Mouse (Mus musculus) right cerebral cortex, adult 18-20 months (tissue): ENCODE results near the gene Treml4.

ENCODE experiments used
- DNase-seq: peaks from one replicate; pipeline ENCODE4 v3.0.0; 2022; ENCODE audit warnings: mixed read lengths

Treml4 gene

DNA sequence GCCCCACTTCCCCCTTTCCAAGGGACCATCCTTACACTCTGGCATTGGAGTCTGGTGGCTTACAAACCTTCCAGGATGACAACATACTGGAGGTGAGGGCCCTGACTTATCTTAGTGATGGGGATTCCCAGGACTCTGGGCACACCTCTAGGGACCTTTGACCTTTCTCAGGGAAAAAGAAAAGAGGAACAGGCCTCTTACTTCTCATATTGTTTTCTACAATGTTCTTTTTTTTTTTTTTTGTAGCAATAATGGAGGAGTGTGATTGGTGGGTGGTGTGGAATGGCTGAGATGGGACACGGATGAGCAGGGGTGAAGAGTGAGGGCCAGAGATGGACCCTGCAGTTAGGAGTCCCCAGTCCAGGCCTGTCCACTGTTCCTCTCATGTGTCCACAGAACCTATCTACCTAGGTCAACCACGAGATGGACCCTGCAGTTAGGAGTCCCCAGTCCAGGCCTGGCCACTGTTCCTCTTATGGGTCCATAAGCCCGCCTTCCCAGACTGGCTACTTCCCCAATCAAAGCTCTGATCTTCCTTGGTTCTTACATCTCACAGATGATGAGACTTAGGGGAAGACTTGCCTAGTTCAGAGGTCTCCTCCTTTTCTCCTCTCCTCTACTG lies at the start of gene Treml4:
Gene Treml4 (plus strand): TSS at position 555 of the 622 bp plus-strand sequence.
- DNase-seq: no peak

GRCm38 (mm10) chr17:48215429-48215828 lies 48.7 kb upstream of the Treml4 start:
- no peak for DNase-seq

- no peak for DNase-seq
Measured at GRCm38 (mm10) chr17:48230680-48231079, 33.4 kb upstream of the Treml4 start.

- no peak for DNase-seq
Measured at GRCm38 (mm10) chr17:48232518-48232917, 31.6 kb upstream of the Treml4 start, which contains the start of gene Trem1. Gene Trem1, plus strand, starts transcription at chr17:48232768.

DNA sequence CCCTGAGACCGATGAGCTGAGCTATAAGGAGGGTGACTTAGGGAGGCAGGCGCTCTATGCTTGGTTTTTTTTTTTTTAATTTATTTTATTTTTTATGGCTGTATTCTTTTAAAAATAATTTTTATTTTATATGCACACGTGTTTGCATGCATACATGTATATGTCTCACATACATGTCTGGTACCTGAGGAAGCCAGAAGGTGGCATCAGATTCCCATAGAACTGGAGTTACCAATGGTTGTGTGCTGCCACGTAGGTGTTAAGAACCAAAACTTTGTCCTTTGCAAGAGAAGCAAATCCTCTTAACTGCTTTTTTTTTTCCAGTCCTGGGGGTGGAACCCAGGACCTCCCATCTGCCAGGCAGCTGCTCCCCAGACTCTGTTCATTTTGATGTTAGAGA lies 30.3 kb upstream of the Treml4 start:
- DNase-seq: no peak

- DNase-seq: no peak
Measured at GRCm38 (mm10) chr17:48234550-48234949, 29.5 kb upstream of the Treml4 start.

- no peak for DNase-seq
Measured at GRCm38 (mm10) chr17:48235773-48236370, 28.2 kb upstream of the Treml4 start.

DNA sequence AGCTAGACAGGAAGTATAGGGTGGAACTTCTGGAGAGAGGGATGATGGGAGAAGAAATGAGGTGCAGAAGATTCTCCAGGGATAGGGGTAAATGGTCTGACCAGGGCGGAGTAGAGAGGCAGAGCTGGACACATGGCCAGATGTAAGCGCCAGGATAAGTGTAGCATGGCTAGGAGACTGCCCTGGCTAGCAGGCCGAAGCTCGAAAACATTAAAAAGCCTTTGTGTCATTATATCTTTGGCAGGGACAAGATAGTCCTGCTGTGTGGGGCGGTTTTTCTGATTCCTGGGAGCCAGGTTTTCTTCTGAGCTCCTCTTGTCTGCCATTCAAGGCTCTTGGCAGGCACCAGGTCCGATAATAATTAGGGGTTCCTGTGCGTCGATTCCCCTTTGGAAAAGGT lies 26.5 kb upstream of the Treml4 start:
- DNase-seq: no peak

GRCm38 (mm10) chr17:48247221-48247928 lies 16.7 kb upstream of the Treml4 start, which contains the start of gene Trem3:
Gene Trem3, plus strand, starts transcription at chr17:48247777.
- no peak for DNase-seq

GRCm38 (mm10) chr17:48249039-48249438 lies 15.1 kb upstream of the Treml4 start:
- DNase-seq: peak; percentile 3

DNA sequence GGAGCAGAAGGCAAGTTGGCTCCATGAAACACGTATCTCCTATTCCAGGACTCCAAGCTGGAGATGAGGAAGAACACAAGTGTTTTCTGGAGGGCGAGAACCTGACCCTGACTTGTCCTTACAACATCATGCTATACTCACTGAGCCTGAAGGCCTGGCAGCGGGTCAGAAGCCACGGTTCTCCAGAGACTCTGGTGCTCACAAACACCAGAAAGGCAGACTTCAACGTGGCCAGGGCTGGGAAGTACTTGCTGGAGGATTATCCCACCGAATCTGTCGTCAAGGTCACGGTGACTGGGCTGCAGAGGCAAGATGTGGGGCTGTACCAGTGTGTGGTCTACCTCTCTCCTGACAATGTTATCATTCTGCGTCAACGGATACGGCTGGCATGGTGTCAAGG lies 14.6 kb upstream of the Treml4 start:
- DNase-seq: no peak

DNA sequence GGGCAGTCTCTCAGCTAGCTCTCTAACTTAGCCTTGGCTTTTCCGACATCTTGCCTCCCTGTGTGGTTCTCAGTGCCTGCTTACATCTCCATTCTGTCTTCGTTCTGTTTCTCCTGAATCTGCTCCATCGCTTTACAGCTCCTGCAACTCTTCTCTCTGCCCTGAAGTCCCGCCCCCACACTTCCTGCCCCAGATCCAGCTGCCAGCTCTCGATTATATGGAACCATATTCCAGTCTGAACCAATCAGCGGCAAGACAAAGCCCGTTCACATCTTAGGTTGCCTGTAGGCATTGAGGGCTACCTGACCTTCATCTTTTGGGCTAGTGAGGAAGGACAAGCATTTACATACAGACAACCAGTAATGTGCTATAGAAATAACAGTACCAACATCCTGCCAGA lies 13.5 kb upstream of the Treml4 start:
- DNase-seq: no peak

- no peak for DNase-seq
Measured at GRCm38 (mm10) chr17:48256575-48256974, 7.5 kb upstream of the Treml4 start.

- no peak for DNase-seq
Measured at GRCm38 (mm10) chr17:48261868-48262267, 2.2 kb upstream of the Treml4 start.

DNA sequence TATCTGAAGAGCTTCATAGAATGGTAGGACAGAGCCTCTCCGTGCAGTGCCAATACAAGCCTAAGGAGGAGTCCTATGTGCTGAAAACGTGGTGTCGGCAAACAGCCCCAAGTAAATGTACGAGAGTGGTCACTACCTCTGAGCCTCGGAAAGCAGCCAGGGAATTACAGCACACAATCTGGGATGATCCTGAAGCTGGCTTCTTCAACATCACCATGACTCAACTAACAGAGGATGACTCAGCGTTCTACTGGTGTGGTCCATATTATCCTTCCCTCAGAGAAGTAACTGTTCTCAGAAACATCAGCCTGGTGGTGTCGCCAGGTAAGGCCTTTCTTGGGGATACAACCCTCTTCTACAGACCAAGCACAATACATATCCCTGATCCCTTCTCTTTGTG lies 567 bp downstream of the Treml4 start:
- DNase-seq: no peak

DNA sequence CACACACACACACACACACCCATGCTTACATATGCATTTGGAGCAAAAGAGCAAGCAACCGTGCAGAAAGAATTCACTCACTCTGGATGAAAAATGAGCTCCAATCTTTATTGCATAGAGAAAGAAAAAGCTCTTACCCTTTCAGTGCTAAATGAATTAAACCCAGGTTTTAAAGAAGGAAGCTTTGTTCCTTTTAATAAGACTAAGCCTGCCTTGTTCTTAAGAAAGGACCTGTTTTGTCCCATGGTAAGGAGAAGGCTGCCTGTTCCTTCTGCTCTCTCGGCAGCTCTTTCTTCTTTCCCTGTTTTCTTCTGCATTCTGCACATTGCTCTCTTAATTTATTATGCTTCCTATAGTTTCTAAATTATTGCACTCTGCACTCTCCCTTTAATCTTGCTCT lies 2.0 kb downstream of the Treml4 start:
- no peak for DNase-seq

- no peak for DNase-seq
Measured at GRCm38 (mm10) chr17:48266610-48267304, 2.7 kb downstream of the Treml4 start.

DNA sequence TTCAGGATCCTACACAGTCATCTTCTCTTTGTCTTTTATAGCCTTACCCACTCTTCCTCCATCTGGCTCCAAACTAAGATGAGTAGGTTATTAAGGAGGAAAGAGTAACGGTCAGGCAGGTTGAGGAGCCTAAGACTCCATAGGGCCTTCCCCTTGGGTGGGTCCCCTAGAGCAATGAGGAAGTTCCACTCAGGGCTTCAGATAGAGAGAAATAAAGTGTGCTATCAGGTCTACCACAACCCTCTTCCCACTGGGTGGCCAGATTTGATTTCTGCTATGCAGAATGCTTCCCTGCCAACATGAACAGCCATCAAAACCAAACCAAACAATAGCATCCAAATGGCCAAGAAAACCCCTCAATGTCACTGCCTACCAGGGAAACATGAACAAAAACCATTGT lies 3.5 kb downstream of the Treml4 start:
- no peak for DNase-seq

DNA sequence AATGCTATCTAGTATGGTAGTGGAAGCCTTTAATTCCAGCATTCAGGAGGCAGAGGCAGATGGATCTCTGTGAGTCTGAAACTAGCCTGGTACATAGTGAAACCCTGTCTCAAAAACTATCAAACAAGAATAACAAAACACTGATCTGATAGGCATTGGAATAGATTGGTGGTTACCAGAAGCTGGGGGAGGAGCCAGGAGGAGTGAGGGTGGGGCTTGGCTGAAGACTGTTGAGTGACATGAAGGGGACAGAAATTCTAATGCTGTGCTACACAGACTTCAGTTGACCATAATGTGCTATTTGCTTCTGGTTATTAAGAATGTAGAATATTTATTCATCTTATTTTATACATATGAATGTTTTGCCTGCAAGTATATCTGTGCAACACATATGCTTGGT lies 4.2 kb downstream of the Treml4 start:
- no peak for DNase-seq

- no peak for DNase-seq
Measured at GRCm38 (mm10) chr17:48269833-48270232, 5.7 kb downstream of the Treml4 start.

DNA sequence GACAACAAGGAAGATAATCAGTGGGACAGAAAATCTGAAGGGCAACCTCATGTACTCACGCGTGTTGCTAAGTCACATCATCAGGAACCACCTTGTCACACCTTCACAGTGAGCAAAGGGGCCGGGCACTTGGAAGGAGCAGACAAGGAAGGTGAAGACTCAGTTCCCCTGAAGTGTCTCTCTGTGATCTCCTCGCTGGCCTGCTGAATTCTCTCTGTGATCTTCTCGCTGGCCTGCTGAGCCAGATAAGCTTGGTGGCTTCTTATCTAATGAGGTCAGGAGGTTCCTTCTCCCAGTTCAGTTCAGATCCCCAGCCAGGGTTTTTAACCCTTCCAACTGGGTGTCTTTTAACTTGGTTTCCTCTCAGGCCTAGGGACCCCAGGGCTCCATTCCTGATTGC lies 8.1 kb downstream of the Treml4 start:
- DNase-seq: no peak

- no peak for DNase-seq
Measured at GRCm38 (mm10) chr17:48272598-48272997, 8.5 kb downstream of the Treml4 start.

- no peak for DNase-seq
Measured at GRCm38 (mm10) chr17:48274098-48274497, 10.0 kb downstream of the Treml4 start.

GRCm38 (mm10) chr17:48274885-48275284 lies 10.8 kb downstream of the Treml4 start:
- peak; percentile 67 for DNase-seq
